Mouse (Mus musculus) G1E (cell line): ENCODE results near the gene Bpifb3.

Experiments
- CTCF ChIP-seq: IDR thresholded peaks from 2 replicates; pipeline ENCODE4 v1.5.1; 2012; ENCODE audit warnings: low read depth, low read length, inconsistent platforms, mixed read lengths
- GATA1 ChIP-seq: IDR thresholded peaks from 2 replicates; pipeline ENCODE4 v1.6.1; 2012; ENCODE audit warnings: borderline replicate concordance, low read length, inconsistent platforms, mixed read lengths
- GATA2 ChIP-seq: IDR thresholded peaks from 2 replicates; pipeline ENCODE4 v1.6.1; 2012; ENCODE audit warnings: low read depth, low read length, inconsistent platforms, borderline replicate concordance
- POLR2AphosphoS5 ChIP-seq: IDR thresholded peaks from 2 replicates; pipeline ENCODE4 v1.6.1; 2012; ENCODE audit warnings: low read depth, low read length, inconsistent platforms; ENCODE audit not compliant: insufficient replicate concordance

GRCm38 (mm10) chr2:153870984-153871383 is 47.0 kb upstream of the Bpifb3 start, which contains the start of gene Sun5:
- TF ChIP-seq CTCF: no peak
- TF ChIP-seq GATA1: no peak
- TF ChIP-seq GATA2: no peak
- TF ChIP-seq POLR2AphosphoS5: no peak
